Mouse (Mus musculus): ENCODE measurements around the gene 4930516K23Rik.

4930516K23Rik gene

DNA sequence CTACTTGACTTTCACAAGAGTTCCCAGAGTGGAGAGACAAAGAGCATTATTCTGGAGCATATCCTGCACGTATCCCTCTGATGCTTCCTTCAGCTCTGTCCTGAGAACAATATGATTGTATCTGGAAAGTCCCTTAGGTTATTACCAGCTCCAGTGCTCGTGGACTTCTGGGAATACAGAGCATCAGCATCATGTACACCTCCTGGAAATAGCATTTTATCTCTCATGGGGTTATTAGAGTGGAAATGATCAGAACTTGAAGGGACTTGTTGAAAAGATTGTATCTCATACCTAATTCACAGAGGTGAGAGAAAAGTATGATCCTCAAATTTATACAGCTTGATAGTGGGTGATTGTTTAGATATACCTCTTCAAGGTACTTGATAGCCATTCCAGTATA is at the start of gene 4930516K23Rik:
Gene 4930516K23Rik, minus strand, starts transcription at position 101 of the 400 bp plus-strand sequence.
- DNase-seq (ENCODE audit: low read depth, low spot score): no peak

DNA sequence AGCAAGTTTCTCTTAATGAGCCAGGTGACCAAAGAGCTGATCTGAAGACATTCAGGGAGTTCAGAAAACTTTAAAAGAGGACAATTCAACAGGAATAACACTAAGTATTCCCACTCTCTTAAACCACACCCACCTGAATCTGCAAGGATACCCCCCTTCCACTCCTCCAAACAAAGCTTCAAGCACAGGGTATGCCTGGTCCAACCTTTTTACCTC is 43.4 kb upstream of the 4930516K23Rik start, which contains the start of gene Olfr646:
Gene Olfr646, plus strand, starts transcription at position 117 of the 216 bp plus-strand sequence.
- DNase-seq (ENCODE audit: low read depth, low spot score): no peak

DNA sequence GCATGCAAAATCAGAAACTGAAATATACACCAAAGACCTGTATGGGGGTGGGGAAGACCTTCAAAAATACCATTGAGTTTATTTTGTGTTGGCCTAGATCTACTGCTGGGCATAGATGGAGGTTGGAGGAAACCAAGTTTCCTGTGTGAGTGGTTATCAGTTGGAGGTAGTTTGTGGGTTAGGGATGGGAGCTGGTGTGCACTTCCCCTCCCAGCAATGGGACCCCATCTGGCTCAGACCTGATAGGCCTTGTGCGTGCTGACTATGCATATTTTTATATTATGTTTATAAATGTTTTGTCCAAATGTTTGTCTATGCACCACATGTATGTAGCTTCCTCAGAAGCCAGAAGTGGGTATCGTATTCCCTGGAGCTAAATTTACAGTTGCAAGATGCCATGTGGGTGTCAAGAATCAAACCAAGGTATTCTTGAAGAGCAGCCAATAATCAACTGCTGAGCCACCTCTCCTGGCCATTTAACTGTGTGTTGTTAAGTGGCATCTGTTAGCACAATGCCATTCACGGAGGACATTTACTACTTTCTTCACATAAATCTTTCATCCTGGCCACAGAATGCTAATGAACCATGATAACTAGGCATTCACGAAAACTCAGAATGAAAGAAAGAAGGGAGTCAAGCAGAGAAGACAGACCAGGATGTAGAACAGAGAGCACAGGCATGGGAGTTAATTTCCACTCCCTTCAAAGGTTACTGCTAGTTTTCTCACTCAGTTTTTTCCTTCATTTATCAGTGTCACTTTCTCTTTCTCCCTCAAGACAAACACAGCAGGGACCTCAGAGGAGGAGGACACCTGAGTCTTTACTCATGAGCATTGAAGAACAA is 42.9 kb upstream of the 4930516K23Rik start:
- DNase-seq (ENCODE audit: low read depth, low spot score): no peak

DNA sequence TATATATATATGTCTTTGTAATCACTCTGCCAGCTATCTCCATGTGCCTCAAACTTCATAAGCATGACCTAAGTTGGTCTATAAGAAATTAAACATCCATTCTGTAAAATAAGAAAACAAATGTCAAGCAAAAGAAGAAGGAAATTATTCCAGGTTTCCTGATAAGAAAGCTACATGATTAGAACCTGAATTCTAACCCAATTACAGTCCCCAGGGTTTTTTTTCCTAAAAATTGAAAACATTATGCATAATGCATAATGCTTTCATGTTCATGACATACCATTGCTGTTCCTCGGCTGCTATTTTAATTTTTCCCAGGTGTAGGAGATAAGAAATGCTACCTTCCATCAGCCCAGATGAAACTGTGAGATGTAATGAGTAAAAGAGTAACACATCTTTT is 24.1 kb upstream of the 4930516K23Rik start, which contains the start of gene Olfr645:
Gene Olfr645, minus strand, starts transcription at position 101 of the 400 bp plus-strand sequence.
- DNase-seq (ENCODE audit: low read depth, low spot score): no peak

DNA sequence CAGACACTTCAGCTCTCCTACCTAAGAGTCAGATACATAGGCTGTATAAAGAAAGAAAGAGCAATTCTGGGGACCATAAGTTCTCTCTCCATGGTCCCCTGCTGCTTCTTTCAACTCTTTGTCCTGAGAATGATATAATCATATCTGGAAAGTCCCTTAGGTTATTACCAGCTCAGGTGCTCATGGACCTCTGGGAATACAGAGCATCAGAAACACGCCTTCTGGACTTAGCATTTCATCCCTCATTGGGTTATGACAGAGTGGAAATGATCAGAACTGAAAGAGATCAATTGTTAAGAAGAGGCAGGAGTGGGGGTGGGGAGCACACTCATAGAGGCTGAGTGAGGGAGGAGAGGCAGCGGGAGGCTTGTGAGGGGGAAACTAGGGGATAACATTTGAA is 10.5 kb upstream of the 4930516K23Rik start, which contains the start of gene Olfr644:
Gene Olfr644, minus strand, starts transcription at position 101 of the 400 bp plus-strand sequence.
- no peak for DNase-seq (ENCODE audit: low read depth, low spot score)

DNA sequence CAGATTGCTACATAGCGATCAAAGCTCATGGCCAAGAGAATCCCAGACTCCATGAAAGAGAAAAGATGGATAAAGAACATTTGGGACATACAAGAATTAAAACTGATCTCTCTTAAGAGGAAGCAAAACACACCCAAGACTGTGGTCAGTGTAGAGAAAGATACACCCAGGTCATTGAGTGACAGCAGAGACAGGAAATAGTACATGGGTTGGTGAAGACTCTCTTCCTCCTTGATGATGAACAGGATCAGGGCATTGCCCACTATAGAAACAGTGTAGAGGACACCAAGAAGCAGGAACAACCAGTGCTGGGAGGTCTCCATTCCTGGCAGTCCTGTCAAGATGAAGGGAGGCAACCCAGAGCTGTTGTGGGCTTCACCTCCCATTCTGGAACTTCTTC is 2.0 kb downstream of the 4930516K23Rik start:
- no peak for DNase-seq (ENCODE audit: low read depth, low spot score)

DNA sequence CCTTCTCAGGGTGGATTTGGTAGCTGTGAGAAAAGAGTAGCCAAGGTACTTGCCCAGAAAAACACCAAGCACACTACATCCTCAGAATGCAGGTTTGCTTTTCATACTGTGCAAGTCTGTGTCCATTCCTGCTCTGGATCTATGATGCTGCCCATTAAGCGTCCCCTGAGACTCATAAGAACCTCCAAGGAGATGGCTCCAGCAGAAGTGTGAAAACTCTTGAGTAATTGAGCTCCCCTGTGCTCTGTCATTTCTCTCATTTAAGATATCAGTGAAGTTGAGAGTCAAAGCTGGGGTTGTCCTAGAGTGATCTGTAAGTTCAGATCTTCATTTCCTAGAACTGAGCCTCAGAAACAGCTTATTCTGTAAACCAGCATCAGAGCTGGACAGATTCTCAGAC is 8.7 kb downstream of the 4930516K23Rik start, which contains the start of gene Olfr642:
Gene Olfr642, minus strand, starts transcription at position 101 of the 400 bp plus-strand sequence.
- DNase-seq (ENCODE audit: low read depth, low spot score): no peak

DNA sequence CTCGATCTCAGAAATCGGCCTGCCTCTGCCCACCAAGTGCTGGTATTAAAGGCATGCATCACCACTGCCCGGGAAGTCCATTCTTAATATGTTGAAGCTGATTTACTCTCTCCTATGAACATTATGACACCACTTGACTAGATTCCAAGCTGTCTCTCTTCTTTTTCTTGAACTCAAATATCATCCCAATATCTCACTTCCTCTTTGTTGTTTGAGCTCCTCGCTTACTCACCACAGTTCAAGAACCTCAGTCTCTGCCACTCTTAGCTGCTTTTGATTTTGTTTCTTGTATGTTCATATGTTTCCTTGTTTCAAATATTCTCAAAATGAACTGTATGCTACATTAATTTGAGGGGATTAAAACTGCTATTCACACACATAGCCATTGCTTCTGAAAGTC is 10.5 kb downstream of the 4930516K23Rik start:
- DNase-seq (ENCODE audit: low read depth, low spot score): no peak

DNA sequence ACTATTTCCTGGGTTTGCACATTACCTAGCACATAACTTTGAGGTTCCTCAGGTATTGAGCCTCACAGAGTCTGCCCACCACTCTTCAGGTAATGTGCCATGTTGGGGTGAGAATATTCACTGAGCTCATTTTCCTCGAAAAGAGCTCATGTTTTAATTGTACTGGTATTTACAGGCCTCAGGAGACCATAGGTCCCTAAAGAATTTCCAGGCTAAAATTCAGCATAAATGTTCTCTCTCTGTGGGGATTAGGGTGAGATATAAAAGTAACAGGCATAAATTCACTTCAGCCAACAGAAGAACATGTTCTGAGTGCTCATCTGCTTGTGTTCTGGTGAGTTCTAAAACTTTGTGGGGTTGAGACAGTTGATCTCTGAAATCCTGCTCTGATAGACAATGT is 26.1 kb downstream of the 4930516K23Rik start, which contains the start of gene Olfr641:
Gene Olfr641, plus strand, starts transcription at position 301 of the 400 bp plus-strand sequence.
- no peak for DNase-seq (ENCODE audit: low read depth, low spot score)

DNA sequence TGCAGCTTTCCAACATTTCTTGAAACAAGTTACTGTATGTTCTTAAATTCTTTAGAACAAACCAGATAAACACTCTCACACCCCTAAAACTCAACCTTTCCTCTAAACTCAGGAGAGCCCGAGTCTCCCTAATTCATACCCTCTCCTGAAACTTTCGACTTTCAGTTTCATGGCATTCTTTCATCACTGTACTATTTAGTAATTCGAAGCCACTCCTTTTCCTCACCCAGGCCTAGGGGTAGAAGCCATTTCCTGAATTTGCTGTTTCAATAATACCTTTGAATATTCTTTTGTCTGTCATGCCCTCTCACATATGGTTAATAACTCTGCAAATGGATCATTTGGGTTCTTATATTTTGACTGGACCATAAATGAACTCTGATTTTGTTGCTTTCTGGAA is 34.3 kb downstream of the 4930516K23Rik start:
- no peak for DNase-seq (ENCODE audit: low read depth, low spot score)

DNA sequence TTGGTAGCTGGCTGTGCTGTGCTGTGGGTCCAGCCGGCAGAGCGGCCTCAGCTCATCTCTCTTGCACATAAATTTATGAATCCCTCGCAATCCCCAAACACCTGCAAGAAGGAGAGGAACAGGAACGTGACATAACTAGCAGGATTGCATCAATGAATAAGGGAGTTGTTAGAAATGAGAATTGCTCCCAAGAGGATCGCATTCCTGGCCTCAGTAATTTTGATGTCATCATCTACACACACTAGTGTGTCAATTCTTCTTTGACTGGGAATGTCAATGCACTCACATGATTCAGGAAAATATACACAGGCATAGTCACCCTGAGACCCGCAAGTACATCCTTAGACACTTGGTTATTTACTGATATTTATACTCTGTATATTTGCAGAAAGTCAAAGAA is 35.8 kb downstream of the 4930516K23Rik start, which contains the start of gene Olfr640:
Gene Olfr640, minus strand, starts transcription at position 101 of the 400 bp plus-strand sequence.
- DNase-seq (ENCODE audit: low read depth, low spot score): no peak

DNA sequence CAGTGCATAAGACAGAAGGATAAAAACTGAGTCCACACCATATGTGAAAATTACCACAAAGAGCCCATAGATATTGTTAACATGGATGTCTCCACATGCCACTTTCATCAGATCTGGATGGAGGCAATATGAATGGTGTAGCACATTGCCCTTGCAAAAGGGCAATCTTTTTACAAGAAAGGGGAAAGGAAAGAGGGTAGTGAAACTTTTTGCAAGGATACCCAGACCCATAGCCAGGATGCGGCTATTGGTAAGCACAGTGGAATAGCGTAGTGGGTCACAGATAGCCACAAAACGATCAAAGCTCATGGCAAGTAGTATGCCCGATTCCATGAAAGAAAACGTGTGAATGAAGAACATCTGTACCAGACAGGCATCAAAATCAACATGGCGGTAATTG is 39.6 kb downstream of the 4930516K23Rik start:
- no peak for DNase-seq (ENCODE audit: low read depth, low spot score)

DNA sequence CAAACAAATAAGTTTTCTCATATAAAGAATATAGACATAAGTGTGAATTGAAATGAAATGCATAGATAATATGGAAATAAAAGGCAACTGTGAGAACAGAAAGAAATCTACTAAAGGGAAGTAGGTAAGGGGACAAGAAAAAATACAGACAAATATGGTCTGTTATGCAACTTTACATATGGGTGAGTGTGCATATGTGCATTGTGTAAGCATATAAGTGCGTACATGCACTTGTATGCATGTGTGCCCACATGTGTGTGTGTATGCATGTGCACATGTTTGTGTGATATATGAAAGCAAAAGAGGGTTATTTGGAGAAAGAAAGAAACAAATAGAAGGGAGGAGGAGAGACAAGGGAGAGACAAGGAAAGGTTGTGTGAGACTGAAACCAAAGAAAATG is 42.3 kb downstream of the 4930516K23Rik start:
- no peak for DNase-seq (ENCODE audit: low read depth, low spot score)

DNA sequence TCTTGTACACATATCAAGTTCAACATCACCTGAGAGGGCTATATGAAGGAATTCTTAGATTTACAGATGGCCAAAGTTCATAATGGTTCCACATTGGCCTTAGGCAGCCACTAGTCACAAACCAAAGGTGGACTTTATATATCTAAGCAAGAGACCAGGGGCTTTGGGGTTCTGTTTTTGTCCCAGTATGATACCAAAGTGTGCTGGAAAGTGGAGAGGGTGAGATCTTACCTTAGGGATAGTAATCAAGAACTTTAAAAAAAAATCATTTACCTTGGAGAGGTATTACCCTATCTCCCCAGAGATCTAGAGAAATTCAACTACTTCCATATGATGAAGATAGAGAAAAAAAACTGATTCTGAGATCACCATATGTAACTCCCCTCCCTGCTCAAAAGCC is 44.0 kb downstream of the 4930516K23Rik start, which contains the start of gene Olfr639:
Gene Olfr639, minus strand, starts transcription at position 101 of the 400 bp plus-strand sequence.
- no peak for DNase-seq (ENCODE audit: low read depth, low spot score)

All from brain, embryonic 18.5 days (tissue).